Mouse (Mus musculus): ENCODE results near the gene Wnt2.
A peak's percentile ranks its signal among the peaks of the same experiment; 100 is the strongest.

The Wnt2 gene

GRCm38 (mm10) chr6:18029746-18030656 is at the start of gene Wnt2:
Wnt2 (minus strand) TSS chr6:18030585.
- DNase-seq = peak; percentile 58

- peak; percentile 70 for DNase-seq
Observed at GRCm38 (mm10) chr6:18078615-18079014, 48.2 kb upstream of the Wnt2 start.

- no peak for DNase-seq
Observed at GRCm38 (mm10) chr6:18076986-18077385, 46.6 kb upstream of the Wnt2 start.

- no peak for DNase-seq
Observed at GRCm38 (mm10) chr6:18076577-18076976, 46.2 kb upstream of the Wnt2 start.

- no peak for DNase-seq
Observed at GRCm38 (mm10) chr6:18057899-18058298, 27.5 kb upstream of the Wnt2 start.

GRCm38 (mm10) chr6:18051702-18052101 is 21.3 kb upstream of the Wnt2 start:
- no peak for DNase-seq

GRCm38 (mm10) chr6:18044299-18044698 is 13.9 kb upstream of the Wnt2 start:
- no peak for DNase-seq

- DNase-seq = no peak
Observed at GRCm38 (mm10) chr6:18043172-18043571, 12.8 kb upstream of the Wnt2 start.

- peak; percentile 8 for DNase-seq
Observed at GRCm38 (mm10) chr6:18032271-18032670, 1.9 kb upstream of the Wnt2 start.

- DNase-seq = peak; percentile 56
Observed at GRCm38 (mm10) chr6:18031509-18032010, 1.2 kb upstream of the Wnt2 start.

- DNase-seq = peak; percentile 9
Observed at GRCm38 (mm10) chr6:18030868-18031508, 603 bp upstream of the Wnt2 start.

- no peak for DNase-seq
Observed at GRCm38 (mm10) chr6:18024133-18024794, 6.1 kb downstream of the Wnt2 start.

GRCm38 (mm10) chr6:18013346-18013745 is 17.0 kb downstream of the Wnt2 start:
- peak; percentile 8 for DNase-seq

- no peak for DNase-seq
Observed at GRCm38 (mm10) chr6:18007356-18007755, 23.0 kb downstream of the Wnt2 start.

- DNase-seq = no peak
Observed at GRCm38 (mm10) chr6:18002065-18002464, 28.3 kb downstream of the Wnt2 start.

- DNase-seq = peak; percentile 27
Observed at GRCm38 (mm10) chr6:17998497-17998896, 31.9 kb downstream of the Wnt2 start.

GRCm38 (mm10) chr6:17994956-17995790 is 35.2 kb downstream of the Wnt2 start:
- peak; percentile 4 for DNase-seq

GRCm38 (mm10) chr6:17991625-17992024 is 38.8 kb downstream of the Wnt2 start:
- DNase-seq = no peak

- DNase-seq = no peak
Observed at GRCm38 (mm10) chr6:17990173-17991028, 40.0 kb downstream of the Wnt2 start.

GRCm38 (mm10) chr6:17979361-17979760 is 51.0 kb downstream of the Wnt2 start:
- no peak for DNase-seq

GRCm38 (mm10) chr6:17978881-17979280 is 51.5 kb downstream of the Wnt2 start:
- DNase-seq = no peak

All from embryo, embryonic 11 days (tissue).